Mouse (Mus musculus): ENCODE results near the gene Zfp652. TPM values are rescaled to one million over a fixed set of nuclear protein-coding genes. Genes with fewer than 3 reads are reported as not detected.

Zfp652 gene
- polyA plus RNA-seq, 1 experiment from 2014 or later: 13.7 TPM

- Histone ChIP-seq H3K36me3 (ENCODE audit: control insufficient read depth, insufficient read depth, low read length) (no peaks in the 10 kb centered on the region), H3K4me3 (ENCODE audit: low read depth, low read length) (no peak overlapping the region), H3K9me3 (ENCODE audit: control insufficient read depth, low read length) (no peaks in the 10 kb centered on the region), H3K27ac (ENCODE audit: low read depth, low read length) (no peak overlapping the region), H3K9ac (ENCODE audit: low read depth, low read length) (no peak overlapping the region), H3K4me1 (replicated peaks; ENCODE audit: control insufficient read depth, insufficient read depth, low read length) (no peaks in the 10 kb centered on the region), H3K27me3 (ENCODE audit: control insufficient read depth, insufficient read depth, low read length) (0 out of 2 replicates have a peak, but pooled peaks cover 3% of the 10 kb centered on the region), H3K4me2 (replicated peaks; ENCODE audit: low read depth, low read length) (no peak overlapping the region)
- WGBS: 61% methylated on average over 6 of the region's 6 CpGs
- ATAC-seq (ENCODE audit: low FRiP score) (no peak), DNase-seq (ENCODE audit: low spot score) (no peak)
Measured at GRCm38 (mm10) chr11:95843421-95843950, 131.0 kb downstream of the Zfp652 start.

GRCm38 (mm10) chr11:95844935-95845334 lies 132.5 kb downstream of the Zfp652 start:
- no peak for ATAC-seq (ENCODE audit: low FRiP score)
- H3K27me3 ChIP-seq (ENCODE audit: control insufficient read depth, insufficient read depth, low read length): 0 out of 2 replicates have a peak, but pooled peaks cover 3% of the 10 kb centered on the region
- no peak overlapping the region for H3K9ac ChIP-seq (ENCODE audit: low read depth, low read length)
- no peak overlapping the region for H3K4me2 ChIP-seq (replicated peaks; ENCODE audit: low read depth, low read length)
- DNase-seq (ENCODE audit: low spot score): no peak
- 61% methylated on average over 4 of the region's 4 CpGs for WGBS
- no peaks in the 10 kb centered on the region for H3K36me3 ChIP-seq (ENCODE audit: control insufficient read depth, insufficient read depth, low read length)
- no peak overlapping the region for H3K4me3 ChIP-seq (ENCODE audit: low read depth, low read length)
- no peaks in the 10 kb centered on the region for H3K9me3 ChIP-seq (ENCODE audit: control insufficient read depth, low read length)
- H3K27ac ChIP-seq (ENCODE audit: low read depth, low read length): no peak overlapping the region
- no peaks in the 10 kb centered on the region for H3K4me1 ChIP-seq (replicated peaks; ENCODE audit: control insufficient read depth, insufficient read depth, low read length)

DNA sequence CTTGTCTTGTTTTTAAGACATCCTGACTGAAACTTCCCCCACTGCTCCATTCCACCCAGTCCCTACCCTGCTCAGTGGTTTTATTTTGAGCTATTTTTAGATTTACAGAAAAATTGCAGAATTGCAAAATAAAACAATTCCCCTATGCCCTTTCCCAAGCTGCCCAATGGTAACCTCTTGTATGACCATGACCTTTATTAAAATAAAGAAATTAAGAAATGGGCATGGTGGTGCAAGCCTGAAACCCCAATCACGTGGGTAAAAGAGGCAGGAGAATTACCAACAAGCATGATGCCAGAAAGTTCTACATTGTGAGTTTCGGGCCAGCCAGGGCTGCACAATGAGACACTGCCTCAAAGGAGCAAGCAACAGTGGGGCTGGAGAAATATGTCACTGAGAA lies 138.4 kb downstream of the Zfp652 start:
- DNase-seq (ENCODE audit: low spot score) (no peak), ATAC-seq (ENCODE audit: low FRiP score) (no peak)
- Histone ChIP-seq H3K27me3 (ENCODE audit: control insufficient read depth, insufficient read depth, low read length) (no peaks in the 10 kb centered on the region), H3K4me2 (replicated peaks; ENCODE audit: low read depth, low read length) (no peak overlapping the region), H3K9ac (ENCODE audit: low read depth, low read length) (no peak overlapping the region), H3K4me3 (ENCODE audit: low read depth, low read length) (no peak overlapping the region), H3K9me3 (ENCODE audit: control insufficient read depth, low read length) (no peaks in the 10 kb centered on the region), H3K36me3 (ENCODE audit: control insufficient read depth, insufficient read depth, low read length) (no peaks in the 10 kb centered on the region), H3K4me1 (replicated peaks; ENCODE audit: control insufficient read depth, insufficient read depth, low read length) (no peaks in the 10 kb centered on the region), H3K27ac (ENCODE audit: low read depth, low read length) (no peak overlapping the region)
- WGBS: 69% methylated on average over 2 of the region's 2 CpGs

DNA sequence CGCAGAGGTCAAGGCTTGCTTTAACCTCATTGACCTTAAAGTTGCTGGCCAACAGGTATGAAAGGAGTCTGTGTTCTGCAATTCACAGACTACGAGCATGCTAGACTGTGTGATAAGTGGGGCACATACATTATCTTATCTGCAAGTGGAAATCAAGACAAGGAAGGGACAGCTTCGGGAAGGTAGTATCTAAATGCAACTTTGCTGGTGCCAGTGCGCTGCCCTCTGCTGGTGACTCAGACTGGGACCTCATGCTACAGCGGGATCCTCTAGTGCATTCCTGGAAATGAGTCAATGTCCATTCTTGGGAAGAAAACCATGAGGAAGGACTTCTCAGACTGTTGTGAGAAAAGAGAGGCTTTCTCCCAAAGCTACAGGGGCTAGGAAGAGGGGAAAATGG lies 141.2 kb downstream of the Zfp652 start:
- H3K4me2 ChIP-seq (replicated peaks; ENCODE audit: low read depth, low read length): no peak overlapping the region
- WGBS: 54% methylated on average over 5 of the region's 5 CpGs
- DNase-seq (ENCODE audit: low spot score) (peak; percentile 43), ATAC-seq (ENCODE audit: low FRiP score) (no peak)
- no peak overlapping the region for H3K4me3 ChIP-seq (ENCODE audit: low read depth, low read length)
- no peak overlapping the region for H3K27ac ChIP-seq (ENCODE audit: low read depth, low read length)
- H3K4me1 ChIP-seq (replicated peaks; ENCODE audit: control insufficient read depth, insufficient read depth, low read length): no peaks in the 10 kb centered on the region; the same call in 1 of the 2 replicates
- no peaks in the 10 kb centered on the region for H3K27me3 ChIP-seq (ENCODE audit: control insufficient read depth, insufficient read depth, low read length)
- no peaks in the 10 kb centered on the region for H3K9me3 ChIP-seq (ENCODE audit: control insufficient read depth, low read length)
- no peak overlapping the region for H3K9ac ChIP-seq (ENCODE audit: low read depth, low read length)
- H3K36me3 ChIP-seq (ENCODE audit: control insufficient read depth, insufficient read depth, low read length): no peaks in the 10 kb centered on the region

- Histone ChIP-seq H3K36me3 (ENCODE audit: control insufficient read depth, insufficient read depth, low read length) (no peaks in the 10 kb centered on the region), H3K9me3 (ENCODE audit: control insufficient read depth, low read length) (no peaks in the 10 kb centered on the region), H3K27me3 (ENCODE audit: control insufficient read depth, insufficient read depth, low read length) (no peaks in the 10 kb centered on the region), H3K4me3 (ENCODE audit: low read depth, low read length) (no peak overlapping the region), H3K4me2 (replicated peaks; ENCODE audit: low read depth, low read length) (no peak overlapping the region), H3K4me1 (replicated peaks; ENCODE audit: control insufficient read depth, insufficient read depth, low read length) (no peaks in the 10 kb centered on the region; the same call in 1 of the 2 replicates), H3K9ac (ENCODE audit: low read depth, low read length) (no peak overlapping the region), H3K27ac (ENCODE audit: low read depth, low read length) (no peak overlapping the region)
- ATAC-seq (ENCODE audit: low FRiP score): no peak
- no peak for DNase-seq (ENCODE audit: low spot score)
- WGBS: 75% methylated on average over 4 of the region's 4 CpGs
Measured at GRCm38 (mm10) chr11:95857306-95857705, 144.8 kb downstream of the Zfp652 start.

GRCm38 (mm10) chr11:95857716-95858527 lies 145.4 kb downstream of the Zfp652 start:
- ATAC-seq (ENCODE audit: low FRiP score) (no peak), DNase-seq (ENCODE audit: low spot score) (no peak)
- H3K4me3 ChIP-seq (ENCODE audit: low read depth, low read length): peak overlapping the region; percentile 70
- 22% methylated on average over 21 of the region's 21 CpGs for WGBS
- H3K27me3 ChIP-seq (ENCODE audit: control insufficient read depth, insufficient read depth, low read length): no peaks in the 10 kb centered on the region
- H3K36me3 ChIP-seq (ENCODE audit: control insufficient read depth, insufficient read depth, low read length): no peaks in the 10 kb centered on the region
- peak overlapping the region; percentile 40; the same call in 1 of the 2 replicates for H3K9ac ChIP-seq (ENCODE audit: low read depth, low read length)
- H3K9me3 ChIP-seq (ENCODE audit: control insufficient read depth, low read length): no peaks in the 10 kb centered on the region
- H3K27ac ChIP-seq (ENCODE audit: low read depth, low read length): peak overlapping the region; percentile 58
- peak overlapping the region; percentile 64 for H3K4me2 ChIP-seq (replicated peaks; ENCODE audit: low read depth, low read length)
- H3K4me1 ChIP-seq (replicated peaks; ENCODE audit: control insufficient read depth, insufficient read depth, low read length): no peaks in the 10 kb centered on the region; the same call in 1 of the 2 replicates

- peak; percentile 97 for DNase-seq (ENCODE audit: low spot score)
- H3K9me3 ChIP-seq (ENCODE audit: control insufficient read depth, low read length): no peaks in the 10 kb centered on the region
- under 1% methylated on average over 58 of the region's 58 CpGs for WGBS
- peak overlapping the region; percentile 70 for H3K4me3 ChIP-seq (ENCODE audit: low read depth, low read length)
- H3K4me2 ChIP-seq (replicated peaks; ENCODE audit: low read depth, low read length): peak overlapping the region; percentile 64
- no peaks in the 10 kb centered on the region; the same call in 1 of the 2 replicates for H3K4me1 ChIP-seq (replicated peaks; ENCODE audit: control insufficient read depth, insufficient read depth, low read length)
- H3K9ac ChIP-seq (ENCODE audit: low read depth, low read length): peak overlapping the region; percentile 58
- peak overlapping the region; percentile 58 for H3K27ac ChIP-seq (ENCODE audit: low read depth, low read length)
- no peaks in the 10 kb centered on the region for H3K27me3 ChIP-seq (ENCODE audit: control insufficient read depth, insufficient read depth, low read length)
- peak; percentile 97 for ATAC-seq (ENCODE audit: low FRiP score)
- H3K36me3 ChIP-seq (ENCODE audit: control insufficient read depth, insufficient read depth, low read length): no peaks in the 10 kb centered on the region
Measured at GRCm38 (mm10) chr11:95858528-95859467, 146.3 kb downstream of the Zfp652 start.

GRCm38 (mm10) chr11:95859468-95859855 lies 147.0 kb downstream of the Zfp652 start:
- H3K27ac ChIP-seq (ENCODE audit: low read depth, low read length): peak overlapping the region; percentile 58; the same call in 1 of the 2 replicates
- ATAC-seq (ENCODE audit: low FRiP score) (peak; percentile 75), DNase-seq (ENCODE audit: low spot score) (peak; percentile 78)

More at GRCm38 (mm10) chr11:95859468-95859855, 147.0 kb downstream of the Zfp652 start:
- no peaks in the 10 kb centered on the region; the same call in 1 of the 2 replicates for H3K4me1 ChIP-seq (replicated peaks; ENCODE audit: control insufficient read depth, insufficient read depth, low read length)
- under 1% methylated on average over 35 of the region's 35 CpGs for WGBS
- H3K36me3 ChIP-seq (ENCODE audit: control insufficient read depth, insufficient read depth, low read length): no peaks in the 10 kb centered on the region
- H3K9me3 ChIP-seq (ENCODE audit: control insufficient read depth, low read length): no peaks in the 10 kb centered on the region
- peak overlapping the region; percentile 58 for H3K9ac ChIP-seq (ENCODE audit: low read depth, low read length)
- no peaks in the 10 kb centered on the region for H3K27me3 ChIP-seq (ENCODE audit: control insufficient read depth, insufficient read depth, low read length)
- peak overlapping the region; percentile 70 for H3K4me3 ChIP-seq (ENCODE audit: low read depth, low read length)
- peak overlapping the region; percentile 64 for H3K4me2 ChIP-seq (replicated peaks; ENCODE audit: low read depth, low read length)

Data from hindbrain, embryonic 11.5 days (tissue).